Mouse (Mus musculus): ENCODE measurements at regions not wholly inside any gene's neighbourhood (a gene's known extent, or its start where the extent isn't known, plus 50 kb on each side); places are given as distances from the start of the nearest gene placed in this dataset.
A peak's percentile ranks its signal among the peaks of the same experiment; 100 is the strongest.

DNA sequence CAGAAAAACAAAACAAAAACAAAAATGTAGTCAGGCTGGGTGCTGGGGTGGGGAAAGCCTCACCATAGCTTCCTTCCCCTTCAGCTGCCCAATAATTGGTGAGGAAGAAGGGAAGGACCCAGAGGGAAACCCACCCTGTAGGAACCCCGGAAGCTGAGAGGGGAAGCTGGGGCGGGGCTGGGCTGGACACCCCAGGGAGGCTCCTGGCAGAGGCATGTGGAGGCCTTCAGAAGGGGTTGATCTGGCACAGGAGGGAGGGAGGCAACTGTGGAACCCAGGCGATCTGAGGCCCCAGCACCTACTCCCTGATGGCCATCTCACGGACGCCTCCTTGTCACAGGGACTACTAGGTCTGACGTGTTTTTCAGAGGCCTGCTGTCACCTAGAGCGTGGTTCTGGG lies 71.1 kb upstream of the Hes1 start:
- 85% methylated on average over 7 of the region's 7 CpGs for WGBS
- peaks cover 13% of the 10 kb centered on the region; the same call in 1 of the 2 replicates for H3K4me1 ChIP-seq
- H3K9me3 ChIP-seq = no peaks in the 10 kb centered on the region
- peaks cover 38% of the 10 kb centered on the region for H3K27me3 ChIP-seq
- no peak overlapping the region for H3K4me2 ChIP-seq (replicated peaks)
- no peak for ATAC-seq (ENCODE audit: low FRiP score, low read depth)
- no peak overlapping the region for H3K4me3 ChIP-seq
- H3K27ac ChIP-seq (replicated peaks) = no peak overlapping the region
- no peaks in the 10 kb centered on the region for H3K36me3 ChIP-seq
- H3K9ac ChIP-seq (replicated peaks) = no peak overlapping the region

GRCm38 (mm10) chr16:29993535-29993934 lies 70.6 kb upstream of the Hes1 start:
- Histone ChIP-seq H3K27me3 (peaks cover 36% of the 10 kb centered on the region), H3K4me3 (no peak overlapping the region), H3K4me2 (replicated peaks) (no peak overlapping the region), H3K4me1 (peaks cover 13% of the 10 kb centered on the region; the same call in 1 of the 2 replicates), H3K9ac (replicated peaks) (no peak overlapping the region), H3K9me3 (no peaks in the 10 kb centered on the region), H3K36me3 (no peaks in the 10 kb centered on the region), H3K27ac (replicated peaks) (no peak overlapping the region)
- no peak for ATAC-seq (ENCODE audit: low FRiP score, low read depth)
- WGBS = 81% methylated on average over 6 of the region's 6 CpGs

GRCm38 (mm10) chr16:29996139-29997069 lies 67.8 kb upstream of the Hes1 start:
- peaks cover 4% of the 10 kb centered on the region; the same call in 1 of the 2 replicates for H3K4me1 ChIP-seq
- H3K9me3 ChIP-seq = no peaks in the 10 kb centered on the region
- H3K4me3 ChIP-seq = no peak overlapping the region
- H3K9ac ChIP-seq (replicated peaks) = no peak overlapping the region
- no peaks in the 10 kb centered on the region for H3K36me3 ChIP-seq
- 40% methylated on average over 12 of the region's 12 CpGs for WGBS
- no peak for ATAC-seq (ENCODE audit: low FRiP score, low read depth)
- no peak overlapping the region for H3K4me2 ChIP-seq (replicated peaks)
- peaks cover 32% of the 10 kb centered on the region for H3K27me3 ChIP-seq
- no peak overlapping the region for H3K27ac ChIP-seq (replicated peaks)

DNA sequence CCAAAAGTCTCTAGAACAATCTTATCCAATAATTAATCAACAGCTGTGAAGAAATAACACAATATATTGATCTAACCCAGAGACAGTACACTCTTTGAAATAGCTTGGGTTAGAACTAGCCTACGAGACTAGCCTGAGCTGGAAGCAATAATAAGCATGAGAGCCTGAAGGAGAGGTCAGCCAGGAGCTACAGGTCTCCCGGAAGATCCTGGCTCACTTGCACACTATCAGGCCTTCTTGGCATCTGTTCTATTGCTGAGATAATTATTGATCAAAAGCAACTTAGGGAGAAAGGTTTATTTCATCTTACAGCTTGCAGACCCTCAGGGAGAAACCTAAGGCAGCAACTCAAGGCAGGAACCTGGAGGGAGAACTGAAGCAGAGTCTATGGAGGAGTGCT lies 64.0 kb upstream of the Hes1 start:
- peaks cover 29% of the 10 kb centered on the region for H3K27me3 ChIP-seq
- no peak overlapping the region for H3K9ac ChIP-seq (replicated peaks)
- no peak overlapping the region for H3K27ac ChIP-seq (replicated peaks)
- ATAC-seq (ENCODE audit: low FRiP score, low read depth) = no peak
- no peaks in the 10 kb centered on the region for H3K9me3 ChIP-seq
- H3K36me3 ChIP-seq = no peaks in the 10 kb centered on the region
- H3K4me3 ChIP-seq = no peak overlapping the region
- 87% methylated on average over 2 of the region's 2 CpGs for WGBS
- no peak overlapping the region for H3K4me2 ChIP-seq (replicated peaks)
- no peaks in the 10 kb centered on the region; the same call in 1 of the 2 replicates for H3K4me1 ChIP-seq

GRCm38 (mm10) chr16:30005124-30005523 lies 59.1 kb upstream of the Hes1 start:
- Histone ChIP-seq H3K27ac (replicated peaks) (no peak overlapping the region), H3K27me3 (peaks cover 67% of the 10 kb centered on the region), H3K36me3 (no peaks in the 10 kb centered on the region), H3K9ac (replicated peaks) (no peak overlapping the region), H3K9me3 (no peaks in the 10 kb centered on the region), H3K4me2 (replicated peaks) (no peak overlapping the region), H3K4me1 (peaks cover 21% of the 10 kb centered on the region), H3K4me3 (no peak overlapping the region)
- ATAC-seq (ENCODE audit: low FRiP score, low read depth) = no peak
- WGBS = 72% methylated on average over 3 of the region's 3 CpGs

DNA sequence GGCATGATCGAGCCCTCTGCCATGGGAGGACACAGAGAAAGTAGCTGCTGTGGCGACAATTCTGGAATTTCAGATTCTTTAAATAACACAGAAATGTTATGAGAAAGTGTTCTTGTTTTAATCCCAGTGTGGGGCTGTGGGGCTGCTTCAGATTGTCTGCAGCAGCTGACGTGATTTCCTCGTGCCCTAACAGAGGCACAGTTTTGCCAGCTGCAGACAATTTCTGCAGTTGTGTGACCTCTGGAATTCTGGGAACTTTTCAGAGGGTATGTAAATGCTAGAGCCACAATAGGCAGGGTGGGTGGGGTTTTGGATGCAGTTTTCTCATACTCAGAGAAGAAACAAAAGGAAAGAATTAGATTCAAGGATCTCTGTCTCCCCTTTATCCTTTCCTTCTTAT lies 57.4 kb upstream of the Hes1 start:
- no peak for ATAC-seq (ENCODE audit: low FRiP score, low read depth)
- peaks cover 21% of the 10 kb centered on the region for H3K4me1 ChIP-seq
- H3K36me3 ChIP-seq = no peaks in the 10 kb centered on the region
- 53% methylated on average over 4 of the region's 4 CpGs for WGBS
- H3K27ac ChIP-seq (replicated peaks) = no peak overlapping the region
- H3K4me3 ChIP-seq = no peak overlapping the region
- H3K9ac ChIP-seq (replicated peaks) = no peak overlapping the region
- H3K9me3 ChIP-seq = no peaks in the 10 kb centered on the region; the same call in 1 of the 2 replicates
- no peak overlapping the region for H3K4me2 ChIP-seq (replicated peaks)
- H3K27me3 ChIP-seq = peaks cover 79% of the 10 kb centered on the region

DNA sequence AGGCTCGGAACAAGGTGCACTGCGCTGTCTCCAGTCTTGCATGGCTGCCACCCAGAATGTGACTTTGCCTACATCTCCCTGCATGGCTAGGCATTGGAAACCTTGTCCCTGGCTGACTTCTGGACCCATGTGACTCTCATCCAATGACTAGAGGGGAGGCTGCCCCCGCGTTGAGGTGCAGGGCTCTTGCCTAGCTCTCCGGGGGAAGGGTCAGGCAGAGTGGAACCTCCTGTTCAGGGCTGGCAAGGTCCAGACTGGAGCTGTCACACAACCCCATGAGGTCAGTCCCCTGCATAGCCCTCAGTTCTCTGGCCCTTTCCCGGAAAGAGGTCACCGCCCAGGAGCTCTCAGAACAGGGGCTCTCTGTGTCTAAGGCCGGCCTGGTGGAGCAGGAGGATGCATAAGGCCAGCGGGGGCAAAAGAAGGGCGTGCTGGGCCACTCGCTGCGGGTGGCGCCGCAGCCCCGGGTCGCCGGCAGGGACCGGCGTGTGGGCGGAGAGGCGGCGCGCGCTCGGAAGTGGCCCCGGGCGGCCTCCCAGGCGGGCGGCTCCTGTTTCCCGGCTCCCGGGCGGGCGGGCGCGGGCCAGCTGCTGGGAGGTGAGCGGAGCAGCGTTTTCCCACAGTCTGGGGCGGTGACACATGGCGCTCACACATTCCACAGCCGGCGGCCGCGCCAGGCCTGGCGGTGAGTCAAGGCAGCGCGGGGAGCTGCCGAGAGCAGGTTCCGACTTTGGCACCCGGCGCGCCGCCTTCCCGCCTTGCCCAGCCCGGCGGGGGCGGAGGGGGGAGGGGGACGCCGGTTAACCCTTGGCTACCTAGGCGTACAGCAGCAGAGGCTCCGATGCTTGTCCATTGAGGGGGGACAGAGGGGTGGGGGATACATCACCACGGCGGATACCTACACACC lies 55.5 kb upstream of the Hes1 start:
- Histone ChIP-seq H3K4me3 (peak overlapping the region; percentile 51), H3K9ac (replicated peaks) (peak overlapping the region; percentile 65), H3K36me3 (no peaks in the 10 kb centered on the region), H3K4me2 (replicated peaks) (peak overlapping the region; percentile 91), H3K4me1 (peaks cover 25% of the 10 kb centered on the region), H3K27ac (replicated peaks) (peak overlapping the region; percentile 63), H3K27me3 (peaks cover 82% of the 10 kb centered on the region), H3K9me3 (no peaks in the 10 kb centered on the region; the same call in 1 of the 2 replicates)
- peak; percentile 95 for ATAC-seq (ENCODE audit: low FRiP score, low read depth)
- under 1% methylated on average over 53 of the region's 62 CpGs for WGBS

DNA sequence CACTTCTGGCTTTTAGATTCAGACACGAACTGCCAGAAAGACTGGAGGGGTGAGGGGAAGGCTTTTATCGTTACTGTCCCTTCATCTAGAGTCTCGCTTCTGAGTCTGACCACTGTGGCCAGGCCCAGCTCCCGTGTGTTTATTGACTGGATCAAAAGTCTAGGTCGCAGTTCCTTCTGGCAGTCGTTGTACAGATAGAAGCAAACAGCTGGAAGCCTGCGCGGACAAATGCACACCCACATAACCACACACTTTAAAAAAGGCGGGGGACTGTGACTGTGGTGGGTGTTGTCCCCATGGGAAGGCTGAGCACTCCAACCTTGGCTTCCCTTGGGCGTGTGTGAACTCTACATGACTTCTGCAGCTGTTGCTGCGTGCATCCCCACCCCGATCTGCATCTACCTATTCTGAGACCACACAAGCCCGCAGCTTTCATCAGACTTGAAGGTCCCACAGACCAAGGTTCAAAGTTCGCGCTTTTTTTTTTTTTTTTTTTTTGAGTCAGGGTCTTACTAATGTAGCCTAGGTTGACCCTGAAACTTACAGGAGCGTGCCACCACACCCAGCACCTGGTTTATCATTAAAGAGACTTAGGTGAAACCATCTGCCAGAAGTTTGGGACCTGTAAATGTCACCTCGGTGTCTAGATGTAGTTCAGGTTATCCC lies 54.5 kb upstream of the Hes1 start:
- no peak; the same call in 1 of the 2 replicates for ATAC-seq (ENCODE audit: low FRiP score, low read depth)

GRCm38 (mm10) chr16:30013123-30013522 lies 51.1 kb upstream of the Hes1 start:
- H3K4me1 ChIP-seq = peaks cover 29% of the 10 kb centered on the region
- H3K4me2 ChIP-seq (replicated peaks) = no peak overlapping the region
- no peaks in the 10 kb centered on the region; the same call in 1 of the 2 replicates for H3K9me3 ChIP-seq
- H3K27me3 ChIP-seq = peaks cover 75% of the 10 kb centered on the region
- H3K27ac ChIP-seq (replicated peaks) = no peak overlapping the region
- no peak for ATAC-seq (ENCODE audit: low FRiP score, low read depth)
- H3K36me3 ChIP-seq = no peaks in the 10 kb centered on the region
- H3K9ac ChIP-seq (replicated peaks) = no peak overlapping the region
- no peak overlapping the region for H3K4me3 ChIP-seq
- 31% methylated on average over 1 of the region's 2 CpGs for WGBS

More for the DNA sequence above, 54.5 kb upstream of the Hes1 start:
- peaks cover 25% of the 10 kb centered on the region for H3K4me1 ChIP-seq
- H3K36me3 ChIP-seq = no peaks in the 10 kb centered on the region
- no peak overlapping the region for H3K27ac ChIP-seq (replicated peaks)
- 21% methylated on average over 17 of the region's 17 CpGs for WGBS
- peak overlapping the region; percentile 65; the same call in 1 of the 2 replicates for H3K9ac ChIP-seq (replicated peaks)
- no peaks in the 10 kb centered on the region; the same call in 1 of the 2 replicates for H3K9me3 ChIP-seq
- H3K4me2 ChIP-seq (replicated peaks) = peak overlapping the region; percentile 91
- peaks cover 86% of the 10 kb centered on the region for H3K27me3 ChIP-seq
- peak overlapping the region; percentile 51 for H3K4me3 ChIP-seq

GRCm38 (mm10) chr16:30013943-30014342 lies 50.2 kb upstream of the Hes1 start:
- H3K36me3 ChIP-seq = no peaks in the 10 kb centered on the region
- ATAC-seq (ENCODE audit: low FRiP score, low read depth) = no peak
- H3K9ac ChIP-seq (replicated peaks) = no peak overlapping the region
- H3K9me3 ChIP-seq = no peaks in the 10 kb centered on the region; the same call in 1 of the 2 replicates
- H3K4me2 ChIP-seq (replicated peaks) = no peak overlapping the region
- no peak overlapping the region for H3K27ac ChIP-seq (replicated peaks)
- H3K4me1 ChIP-seq = peaks cover 21% of the 10 kb centered on the region
- WGBS = 92% methylated on average over 9 of the region's 9 CpGs
- no peak overlapping the region for H3K4me3 ChIP-seq
- peaks cover 74% of the 10 kb centered on the region for H3K27me3 ChIP-seq
